ENCODE assay signal across 27 mouse cellular contexts in the genomic region with DNA sequence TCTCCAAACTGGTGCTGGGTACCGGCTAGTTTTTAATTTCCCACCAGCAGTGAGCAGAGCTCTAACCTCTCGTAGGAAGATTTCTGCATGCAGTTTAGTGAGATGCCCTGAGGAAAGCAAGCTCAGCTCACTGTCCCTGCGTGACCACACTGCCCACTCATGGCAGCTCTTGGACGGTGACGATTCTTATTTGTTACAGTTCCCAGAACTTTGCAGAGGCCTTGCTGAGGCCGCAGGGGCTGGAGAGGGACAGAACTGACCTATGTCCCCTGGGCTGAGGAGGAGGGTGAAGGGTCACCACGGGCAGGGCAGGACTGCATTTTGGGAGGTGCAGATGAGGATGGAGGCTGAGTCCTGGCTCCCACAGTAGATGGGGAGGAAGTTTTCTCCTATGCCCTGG.
DNase-seq lines count a peak whose midpoint lies in the region; ATAC-seq and TF ChIP-seq lines count a peak whose summit lies in the region.
"Had no signal": no experiment of that assay in that cellular context is flagged by ENCODE, and none has a peak within 500 bp of the region (broad histone marks: within the 10 kb centered on the region; RNA-seq: fewer than 3 reads in every experiment).

No protein-coding gene starts in this region.

- H3K4me3 ChIP-seq in kidney, adult 2 months (ENCODE audit: insufficient read depth, low read depth, low read length) = no peak overlapping the region
- no peak overlapping the region for H3K4me3 ChIP-seq in lung, adult 2 months (replicated peaks; ENCODE audit: extremely low read depth, low read depth, low read length)
- H3K4me3 ChIP-seq in testis, adult 2 months (ENCODE audit: control insufficient read depth, low read depth, low read length) = no peak overlapping the region
- H3K4me3 ChIP-seq: forebrain, embryonic 10.5 days; heart, adult 2 months; heart, embryonic 15.5 days; hindbrain, embryonic 15.5 days; layer of hippocampus, adult 2 months; liver, embryonic 15.5 days; neural tube, embryonic 15.5 days had no signal

- ATAC-seq in megakaryocyte, adult 5-6 weeks (ENCODE audit: poor library complexity, severe bottlenecking) = no peak
- ATAC-seq: activated CD4-positive, CD25-positive, alpha-beta regulatory T cell, adult 4 months; forebrain, embryonic 16.5 days; intestine, embryonic 16.5 days had no signal

- DNase-seq in kidney, adult 2 months = peak; percentile 44
- no peak for DNase-seq in kidney, postnatal 10 days
- DNase-seq in lung, adult 2 months = no peak
- DNase-seq in lung, adult 18-20 months = no peak
- DNase-seq in testis, postnatal 14 days (ENCODE audit: low spot score) = no peak
- peak; percentile 44 for DNase-seq in testis, postnatal 10 days (ENCODE audit: low spot score)
- DNase-seq: adrenal gland, postnatal 10 days; cerebellum, adult 18-20 months; cerebellum, postnatal 14 days; gastrocnemius, postnatal 25 days; heart, postnatal 4 days; spleen, adult 18-20 months; thymus, adult 18-20 months; thymus, postnatal 4 days had no signal

- TF ChIP-seq POLR2A in kidney, adult 2 months (IDR thresholded peaks at IDR 0.05; ENCODE audit: low read depth, low read length) = no peak
- no peak for TF ChIP-seq POLR2A in lung, adult 2 months (IDR thresholded peaks at IDR 0.05; ENCODE audit: borderline replicate concordance, extremely low read depth, low read depth, low read length)
- no peak for TF ChIP-seq POLR2A in testis, adult 2 months (IDR thresholded peaks at IDR 0.05; ENCODE audit: control insufficient read depth, low read depth, low read length)

- no peaks in the 10 kb centered on the region for H3K27me3 ChIP-seq in kidney, adult 2 months (replicated peaks; ENCODE audit: control insufficient read depth, insufficient read depth, low read length)
- no peaks in the 10 kb centered on the region for H3K27me3 ChIP-seq in testis, adult 2 months (ENCODE audit: control insufficient read depth, insufficient read depth, low read length)
- H3K27me3 ChIP-seq: heart, embryonic 15.5 days; hindbrain, embryonic 15.5 days; neural tube, embryonic 15.5 days had no signal

- peak; percentile 60 for TF ChIP-seq CTCF in kidney, adult 2 months (conservative IDR thresholded peaks at IDR 0.05; ENCODE audit: insufficient read depth, insufficient read length, low read depth, low read length)
- peak; percentile 30 for TF ChIP-seq CTCF in lung, adult 2 months (IDR thresholded peaks at IDR 0.05; ENCODE audit: insufficient read depth, low read length)
- peak; percentile 49; the same call in 1 of the 2 replicates for TF ChIP-seq CTCF in testis, adult 2 months (IDR thresholded peaks at IDR 0.05; ENCODE audit: control insufficient read depth, insufficient read depth, insufficient replicate concordance, low read depth, low read length)

- H3K4me1 ChIP-seq in kidney, adult 2 months (ENCODE audit: control insufficient read depth, insufficient read depth, low read length) = peaks cover 24% of the 10 kb centered on the region
- peaks cover 12% of the 10 kb centered on the region for H3K4me1 ChIP-seq in lung, adult 2 months (ENCODE audit: control insufficient read depth, insufficient read depth, low read length)
- no peaks in the 10 kb centered on the region for H3K4me1 ChIP-seq in testis, adult 2 months (ENCODE audit: control insufficient read depth, insufficient read depth, low read length)

- H3K27ac ChIP-seq in kidney, adult 2 months (ENCODE audit: insufficient read depth, low read depth, low read length) = no peak overlapping the region
- H3K27ac ChIP-seq in testis, adult 2 months (ENCODE audit: control insufficient read depth, insufficient read depth, low read depth, low read length) = no peak overlapping the region
- H3K27ac ChIP-seq: forebrain, embryonic 10.5 days; heart, adult 2 months; heart, embryonic 15.5 days; hindbrain, embryonic 15.5 days; layer of hippocampus, adult 2 months; liver, embryonic 15.5 days; macrophage; neural tube, embryonic 15.5 days had no signal

- WGBS in kidney, adult 2 months = 45% methylated on average over 7 of the region's 7 CpGs
- WGBS in lung, adult 2 months = 72% methylated on average over 7 of the region's 7 CpGs

- no peaks in the 10 kb centered on the region for H3K36me3 ChIP-seq in kidney, adult 2 months (ENCODE audit: control insufficient read depth, insufficient read depth, low read length)
- H3K36me3 ChIP-seq in testis, adult 2 months (ENCODE audit: control insufficient read depth, insufficient read depth, low read length) = no peaks in the 10 kb centered on the region
- H3K36me3 ChIP-seq: forebrain, embryonic 10.5 days; heart, embryonic 15.5 days; hindbrain, embryonic 15.5 days; liver, embryonic 15.5 days; neural tube, embryonic 15.5 days had no signal

Comparison
In these comparisons a context has a peak if more than half of its experiments do, and no peak if none do; other contexts are left out.
1. DNase-seq: peak in kidney, adult 2 months (single experiment) and testis, postnatal 10 days (single experiment); none in kidney, postnatal 10 days (single experiment), lung, adult 2 months (single experiment), lung, adult 18-20 months (0 of 2) and testis, postnatal 14 days (single experiment).
2. Peak in every context shown above with its lines, with median percentiles within 50 percentile points of each other: CTCF ChIP-seq.